Mouse (Mus musculus): ENCODE data around the gene Scd2. TPM values are rescaled to one million over a fixed set of nuclear protein-coding genes. Genes with fewer than 3 reads are reported as not detected.

Scd2 gene
- polyA plus RNA-seq, 1 experiment: 717 TPM

DNA sequence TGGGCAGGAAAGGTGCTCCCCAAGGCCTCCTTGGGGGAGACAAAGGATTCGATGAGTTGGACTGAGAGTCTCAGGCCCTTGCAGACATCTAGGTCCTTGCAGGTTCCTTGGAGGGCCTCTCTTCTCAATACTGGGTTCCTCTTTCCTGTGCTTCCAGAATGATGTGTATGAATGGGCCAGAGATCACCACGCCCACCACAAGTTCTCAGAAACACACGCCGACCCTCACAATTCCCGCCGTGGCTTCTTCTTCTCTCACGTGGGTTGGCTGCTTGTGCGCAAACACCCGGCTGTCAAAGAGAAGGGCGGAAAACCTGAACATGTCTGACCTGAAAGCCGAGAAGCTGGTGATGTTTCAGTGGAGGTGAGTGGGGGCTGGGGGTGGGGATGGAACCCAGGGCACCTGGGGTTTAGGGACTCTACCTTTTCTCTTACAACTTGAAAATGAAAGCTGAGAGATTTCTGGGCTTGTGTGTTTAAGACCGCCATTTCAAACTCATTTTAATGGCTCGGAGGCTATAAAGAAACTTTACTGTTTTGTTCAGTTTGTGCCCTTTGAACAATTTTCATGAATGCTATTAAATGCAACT is 36.0 kb upstream of the Scd2 start:
- no peaks in the 10 kb centered on the region for H3K4me1 ChIP-seq (ENCODE audit: control insufficient read depth, insufficient read depth, low read length)
- no peak overlapping the region for H3K27ac ChIP-seq (ENCODE audit: insufficient read depth, low read length)
- TF ChIP-seq POLR2A (IDR thresholded peaks at IDR 0.05; ENCODE audit: extremely low read depth, insufficient read depth, low read length) (no peak), CTCF (IDR thresholded peaks at IDR 0.05; ENCODE audit: extremely low read depth, insufficient read depth, low read length) (no peak)
- no peak overlapping the region for H3K4me3 ChIP-seq (ENCODE audit: insufficient read depth, low read length)

DNA sequence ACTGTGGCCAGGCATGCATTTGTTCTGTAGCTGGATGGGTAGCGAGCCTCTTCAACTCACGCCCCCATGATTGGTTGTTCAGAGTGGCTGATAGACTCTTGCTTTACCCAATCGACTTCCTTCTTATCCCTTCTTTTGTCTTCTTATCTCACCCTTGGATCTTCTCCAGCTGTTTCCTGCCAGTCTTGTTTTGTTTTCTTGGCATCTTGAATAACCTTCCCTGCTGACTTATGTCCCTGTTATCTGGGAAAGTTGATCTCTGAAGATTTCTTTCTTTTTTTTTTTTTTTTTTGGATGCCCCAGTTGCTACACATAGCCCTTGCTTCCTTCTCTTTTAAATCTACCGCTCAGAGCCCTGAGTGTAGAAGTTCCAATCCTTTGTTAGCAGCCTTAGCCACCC is 34.0 kb upstream of the Scd2 start:
- Histone ChIP-seq H3K27ac (ENCODE audit: insufficient read depth, low read length) (no peak overlapping the region), H3K4me1 (ENCODE audit: control insufficient read depth, insufficient read depth, low read length) (no peaks in the 10 kb centered on the region), H3K4me3 (ENCODE audit: insufficient read depth, low read length) (no peak overlapping the region)
- TF ChIP-seq CTCF (IDR thresholded peaks at IDR 0.05; ENCODE audit: extremely low read depth, insufficient read depth, low read length): no peak
- no peak for TF ChIP-seq POLR2A (IDR thresholded peaks at IDR 0.05; ENCODE audit: extremely low read depth, insufficient read depth, low read length)

DNA sequence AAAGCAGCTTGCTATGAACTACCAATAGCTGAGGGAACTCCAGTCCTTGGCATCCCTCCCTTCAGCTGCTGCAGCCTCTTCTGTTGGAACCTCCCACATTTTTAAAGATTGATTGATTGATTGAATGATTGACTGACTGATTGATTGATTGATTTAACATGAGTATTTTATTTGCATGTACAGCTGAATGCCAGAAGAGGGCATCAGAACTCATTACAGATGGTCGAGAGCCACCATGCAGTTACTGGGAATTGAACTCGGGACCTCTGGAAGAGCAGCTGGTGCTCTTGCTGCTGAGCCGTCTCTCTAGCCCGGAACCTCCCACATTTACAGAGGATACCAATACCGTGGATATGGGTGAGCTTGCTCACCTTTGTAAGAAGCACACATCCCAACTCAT is 33.0 kb upstream of the Scd2 start:
- Histone ChIP-seq H3K4me1 (ENCODE audit: control insufficient read depth, insufficient read depth, low read length) (no peaks in the 10 kb centered on the region), H3K27ac (ENCODE audit: insufficient read depth, low read length) (no peak overlapping the region), H3K4me3 (ENCODE audit: insufficient read depth, low read length) (no peak overlapping the region)
- TF ChIP-seq CTCF (IDR thresholded peaks at IDR 0.05; ENCODE audit: extremely low read depth, insufficient read depth, low read length) (no peak), POLR2A (IDR thresholded peaks at IDR 0.05; ENCODE audit: extremely low read depth, insufficient read depth, low read length) (no peak)

DNA sequence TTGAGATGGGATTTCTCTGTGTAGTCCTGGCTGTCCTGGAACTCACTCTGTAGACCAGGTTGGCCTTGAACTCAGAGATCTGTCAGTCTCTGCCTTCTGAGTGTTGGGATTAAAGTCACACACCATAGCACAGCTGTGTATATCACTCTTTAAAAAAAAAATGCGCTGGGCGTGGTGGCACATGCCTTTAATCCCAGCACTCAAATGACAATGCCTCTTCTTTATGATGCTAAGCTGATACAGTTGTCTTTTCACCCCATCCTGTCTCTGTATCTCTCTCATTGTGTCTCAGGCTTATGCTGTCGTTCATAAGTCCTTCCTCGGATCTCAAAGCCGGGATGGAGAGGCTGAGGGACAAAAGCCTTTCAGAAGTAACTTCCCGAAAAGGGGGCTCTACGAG is 31.7 kb upstream of the Scd2 start:
- Histone ChIP-seq H3K27ac (ENCODE audit: insufficient read depth, low read length) (no peak overlapping the region), H3K4me1 (ENCODE audit: control insufficient read depth, insufficient read depth, low read length) (no peaks in the 10 kb centered on the region), H3K4me3 (ENCODE audit: insufficient read depth, low read length) (no peak overlapping the region)
- no peak for TF ChIP-seq CTCF (IDR thresholded peaks at IDR 0.05; ENCODE audit: extremely low read depth, insufficient read depth, low read length)
- no peak for TF ChIP-seq POLR2A (IDR thresholded peaks at IDR 0.05; ENCODE audit: extremely low read depth, insufficient read depth, low read length)

DNA sequence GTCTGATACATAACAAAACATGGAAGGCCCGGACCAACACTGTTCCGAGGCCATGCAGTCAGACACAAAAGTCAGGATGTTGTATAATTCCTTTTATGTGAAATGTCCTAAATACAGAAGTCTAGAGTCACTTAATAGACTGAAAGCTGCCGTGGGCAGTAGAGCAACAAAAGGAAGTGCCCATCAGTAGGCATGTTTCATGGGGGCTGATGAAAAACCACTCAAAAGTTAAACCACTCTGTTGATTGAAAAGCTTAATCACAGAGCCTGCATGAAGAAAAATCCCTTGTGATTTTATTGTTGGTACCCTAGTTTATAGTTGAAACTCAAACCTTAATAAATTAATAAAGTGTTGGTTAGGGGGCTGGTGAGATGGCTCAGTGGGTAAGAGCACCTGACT is 29.9 kb upstream of the Scd2 start:
- TF ChIP-seq POLR2A (IDR thresholded peaks at IDR 0.05; ENCODE audit: extremely low read depth, insufficient read depth, low read length) (no peak), CTCF (IDR thresholded peaks at IDR 0.05; ENCODE audit: extremely low read depth, insufficient read depth, low read length) (no peak)
- Histone ChIP-seq H3K27ac (ENCODE audit: insufficient read depth, low read length) (no peak overlapping the region), H3K4me1 (ENCODE audit: control insufficient read depth, insufficient read depth, low read length) (no peaks in the 10 kb centered on the region), H3K4me3 (ENCODE audit: insufficient read depth, low read length) (no peak overlapping the region)

DNA sequence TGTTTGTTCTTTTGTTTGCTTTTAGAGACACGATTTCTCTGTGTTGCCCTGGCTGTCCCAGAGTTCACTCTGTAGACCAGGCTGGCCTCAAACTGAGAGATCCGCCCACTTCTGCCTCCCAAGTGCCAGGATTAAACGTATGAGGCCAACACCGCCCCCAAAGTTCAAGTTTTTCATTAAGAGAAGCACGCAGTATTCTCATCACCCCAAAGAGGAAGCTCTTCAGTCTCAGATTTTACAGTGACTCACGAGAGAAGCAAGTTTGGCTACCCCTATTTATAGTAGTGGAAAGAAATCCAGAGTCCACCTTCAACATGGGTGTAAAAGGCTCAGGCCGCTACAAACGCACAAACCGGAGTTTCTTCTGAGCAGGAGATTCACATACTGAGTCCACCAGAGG is 29.2 kb upstream of the Scd2 start:
- TF ChIP-seq CTCF (IDR thresholded peaks at IDR 0.05; ENCODE audit: extremely low read depth, insufficient read depth, low read length) (no peak), POLR2A (IDR thresholded peaks at IDR 0.05; ENCODE audit: extremely low read depth, insufficient read depth, low read length) (no peak)
- Histone ChIP-seq H3K27ac (ENCODE audit: insufficient read depth, low read length) (no peak overlapping the region), H3K4me1 (ENCODE audit: control insufficient read depth, insufficient read depth, low read length) (no peaks in the 10 kb centered on the region), H3K4me3 (ENCODE audit: insufficient read depth, low read length) (no peak overlapping the region)

DNA sequence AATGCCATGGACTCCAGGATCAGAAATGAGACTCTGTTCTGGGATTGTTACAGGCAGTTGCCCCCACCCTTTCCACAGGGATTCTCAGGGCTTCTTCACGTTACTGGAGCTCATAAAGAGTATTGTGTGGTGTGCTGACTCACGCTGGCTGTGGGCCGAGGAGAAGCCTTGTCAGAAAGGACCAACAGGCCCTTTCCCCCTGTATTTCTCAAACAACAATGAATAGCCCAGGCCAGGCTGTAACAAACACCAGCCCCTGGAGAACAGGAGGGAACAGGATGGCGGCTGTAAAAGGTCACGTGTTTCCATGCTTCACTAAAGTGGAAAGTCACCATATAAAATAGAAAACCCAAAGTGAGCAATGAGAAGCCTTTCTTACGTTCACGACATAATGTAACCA is 28.2 kb upstream of the Scd2 start:
- H3K4me3 ChIP-seq (ENCODE audit: insufficient read depth, low read length): no peak overlapping the region
- no peak overlapping the region for H3K27ac ChIP-seq (ENCODE audit: insufficient read depth, low read length)
- TF ChIP-seq POLR2A (IDR thresholded peaks at IDR 0.05; ENCODE audit: extremely low read depth, insufficient read depth, low read length) (no peak), CTCF (IDR thresholded peaks at IDR 0.05; ENCODE audit: extremely low read depth, insufficient read depth, low read length) (no peak)
- H3K4me1 ChIP-seq (ENCODE audit: control insufficient read depth, insufficient read depth, low read length): no peaks in the 10 kb centered on the region

DNA sequence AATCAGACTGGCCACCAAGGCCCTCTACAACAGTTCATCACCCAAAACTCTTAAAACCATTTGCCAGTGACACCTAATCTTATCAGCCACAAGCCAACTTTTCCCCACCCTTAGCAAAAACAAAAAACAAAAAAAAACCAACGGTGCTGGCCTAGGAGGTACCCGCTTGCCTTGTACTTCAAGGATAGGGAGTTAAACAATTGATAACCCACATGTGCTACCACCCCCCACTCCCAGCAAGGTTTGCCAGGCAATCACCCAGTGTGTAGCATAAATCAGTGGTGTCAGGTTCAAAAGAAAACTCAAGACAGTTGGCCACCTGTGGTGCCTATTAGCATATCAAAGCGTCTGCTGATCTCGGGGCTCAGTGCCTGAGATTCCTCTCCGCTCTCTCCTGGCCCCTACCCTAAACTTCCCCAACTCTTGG is 27.6 kb upstream of the Scd2 start:
- no peak overlapping the region for H3K4me3 ChIP-seq (ENCODE audit: insufficient read depth, low read length)
- H3K27ac ChIP-seq (ENCODE audit: insufficient read depth, low read length): no peak overlapping the region
- H3K4me1 ChIP-seq (ENCODE audit: control insufficient read depth, insufficient read depth, low read length): no peaks in the 10 kb centered on the region
- TF ChIP-seq POLR2A (IDR thresholded peaks at IDR 0.05; ENCODE audit: extremely low read depth, insufficient read depth, low read length): no peak
- TF ChIP-seq CTCF (IDR thresholded peaks at IDR 0.05; ENCODE audit: extremely low read depth, insufficient read depth, low read length): no peak

DNA sequence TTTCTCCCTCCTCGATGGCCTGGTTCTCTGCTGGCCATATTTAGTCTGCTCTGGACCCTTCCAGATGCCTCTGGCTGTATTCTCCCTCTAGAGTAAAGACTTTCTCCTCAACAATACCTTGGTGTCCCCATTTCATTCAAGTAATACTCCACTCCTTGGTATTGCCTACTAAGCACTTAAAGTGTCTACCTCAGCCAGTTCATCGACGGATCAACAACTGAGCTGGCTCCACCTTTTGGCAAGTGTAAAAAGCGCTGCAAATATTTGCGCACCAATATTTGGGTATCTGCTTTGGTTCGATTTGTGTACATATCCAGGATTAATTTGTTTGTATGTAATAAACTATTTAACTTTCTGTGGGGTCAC is 27.0 kb upstream of the Scd2 start:
- H3K27ac ChIP-seq (ENCODE audit: insufficient read depth, low read length): peak overlapping the region; percentile 73
- no peaks in the 10 kb centered on the region for H3K4me1 ChIP-seq (ENCODE audit: control insufficient read depth, insufficient read depth, low read length)
- peak overlapping the region; percentile 48 for H3K4me3 ChIP-seq (ENCODE audit: insufficient read depth, low read length)
- TF ChIP-seq CTCF (IDR thresholded peaks at IDR 0.05; ENCODE audit: extremely low read depth, insufficient read depth, low read length): peak; percentile 33; the same call in 1 of the 2 replicates
- no peak for TF ChIP-seq POLR2A (IDR thresholded peaks at IDR 0.05; ENCODE audit: extremely low read depth, insufficient read depth, low read length)

DNA sequence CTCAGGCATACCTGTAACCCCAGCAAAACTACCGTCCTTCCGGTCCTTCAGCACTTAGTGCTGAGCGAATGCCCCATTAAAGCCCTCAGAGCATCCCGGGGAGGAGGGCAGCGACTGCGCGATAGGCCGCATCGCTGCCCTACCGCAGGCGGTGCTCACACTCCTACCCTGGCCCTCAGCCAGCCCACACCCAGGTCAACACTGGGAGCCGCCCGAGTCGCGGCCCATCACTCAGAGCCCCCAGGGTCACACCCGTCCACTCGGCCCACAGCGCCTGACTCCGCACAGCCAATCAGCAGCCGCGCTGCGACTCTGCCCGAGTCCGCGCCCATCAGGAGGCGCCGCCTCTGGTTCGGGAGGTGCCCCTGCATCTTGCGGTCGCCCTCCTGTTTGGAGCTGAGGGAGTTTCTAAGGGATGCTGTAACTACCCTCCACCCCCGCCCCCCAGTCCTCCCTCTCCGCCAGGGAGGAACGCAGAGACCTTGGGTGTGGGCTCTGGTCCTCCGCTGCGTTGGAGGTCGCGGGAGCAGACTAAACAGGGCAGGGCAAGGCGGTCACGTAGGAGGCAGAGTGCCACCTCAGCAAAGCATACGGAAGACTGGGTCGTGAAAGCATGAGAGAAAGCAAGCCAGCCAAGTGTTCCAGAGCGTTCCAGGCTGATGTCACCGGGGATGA is 26.5 kb upstream of the Scd2 start:
- H3K4me1 ChIP-seq (ENCODE audit: control insufficient read depth, insufficient read depth, low read length): no peaks in the 10 kb centered on the region
- TF ChIP-seq CTCF (IDR thresholded peaks at IDR 0.05; ENCODE audit: extremely low read depth, insufficient read depth, low read length) (no peak), POLR2A (IDR thresholded peaks at IDR 0.05; ENCODE audit: extremely low read depth, insufficient read depth, low read length) (peak; percentile 65)
- peak overlapping the region; percentile 48 for H3K4me3 ChIP-seq (ENCODE audit: insufficient read depth, low read length)
- peak overlapping the region; percentile 73 for H3K27ac ChIP-seq (ENCODE audit: insufficient read depth, low read length)
